Mouse (Mus musculus): Measurements from ENCODE around the gene Atad5. TPM values are rescaled to one million over a fixed set of nuclear protein-coding genes. Genes with fewer than 3 reads are reported as not detected.
A peak's percentile ranks its signal among the peaks of the same experiment; 100 is the strongest.

Gene Atad5
- total and polyA plus RNA-seq, 3 experiments = 17.1 to 66.9 (median 22.6) TPM

GRCm38 (mm10) chr11:80086844-80087243 is 2.4 kb upstream of the Atad5 start:
- Histone ChIP-seq H3K36me3 (ENCODE audit: control insufficient read depth in 1 of 2, insufficient read depth in 2 of 2, low read length in 2 of 2) (peaks cover 0 to 42% of the 10 kb centered on the region in 2 experiments; a peak in 3 of 4 replicates), H3K27ac (ENCODE audit: control insufficient read depth, low read depth, low read length) (no peak overlapping the region), H3K27me3 (ENCODE audit: control insufficient read depth in 1 of 2, insufficient read depth in 2 of 2, low read length in 2 of 2) (no peaks in the 10 kb centered on the region), H3K4me1 (ENCODE audit: control insufficient read depth in 1 of 2, insufficient read depth in 2 of 2, low read length in 2 of 2) (peaks cover 25% of the 10 kb centered on the region in 2 experiments), H3K4me3 (ENCODE audit: control insufficient read depth in 1 of 2, insufficient read depth in 1 of 2, low read depth in 2 of 2, low read length in 2 of 2) (no peak overlapping the region), H3K9ac (ENCODE audit: control insufficient read depth, low read depth, low read length, poor library complexity, severe bottlenecking) (no peak overlapping the region), H3K79me2 (ENCODE audit: control insufficient read depth, insufficient read depth, low read length, poor library complexity) (peaks cover 18% of the 10 kb centered on the region), H3K9me3 (replicated peaks; ENCODE audit: insufficient read depth, low read length) (no peaks in the 10 kb centered on the region)
- peak; percentile 98 for DNase-seq (ENCODE audit: low read depth, low spot score)
- TF ChIP-seq NRF1 (IDR thresholded peaks at IDR 0.05; ENCODE audit: insufficient read depth, low read depth, low read length, poor library complexity, severe bottlenecking) (0 out of 2 replicates have a peak, but pooled peaks have one; percentile 17), ELF1 (IDR thresholded peaks at IDR 0.05; ENCODE audit: low read depth, low read length) (no peak; the same call in 1 of the 2 replicates), MAFK (IDR thresholded peaks at IDR 0.05; ENCODE audit: borderline replicate concordance, low read depth, low read length) (no peak), JUND (IDR thresholded peaks at IDR 0.05; ENCODE audit: low read depth, low read length) (no peak), USF1 (IDR thresholded peaks at IDR 0.05; ENCODE audit: low read depth, low read length) (peak; percentile 75), GABPA (IDR thresholded peaks at IDR 0.05; ENCODE audit: low read depth, low read length) (no peak), POLR2A (IDR thresholded peaks at IDR 0.05; ENCODE audit: control insufficient read depth in 1 of 2, insufficient read depth in 1 of 2, low read depth in 1 of 2, low read length in 2 of 2, poor library complexity in 1 of 2) (no peak), HCFC1 (IDR thresholded peaks at IDR 0.05; ENCODE audit: low read depth, low read length) (peak; percentile 60; the same call in 1 of the 2 replicates), USF2 (IDR thresholded peaks at IDR 0.05; ENCODE audit: borderline replicate concordance in 1 of 2, insufficient read depth in 1 of 2, low read depth in 1 of 2, low read length in 2 of 2) (no peak), ETS1 (IDR thresholded peaks at IDR 0.05; ENCODE audit: low read depth, low read length) (0 out of 2 replicates have a peak, but pooled peaks have one; percentile 39), SMC3 (IDR thresholded peaks at IDR 0.05; ENCODE audit: low read depth, low read length) (peak; percentile 68), ZKSCAN1 (IDR thresholded peaks at IDR 0.05; ENCODE audit: low read depth, low read length) (no peak), CHD2 (IDR thresholded peaks at IDR 0.05; ENCODE audit: low read length) (no peak), MYC (IDR thresholded peaks at IDR 0.05; ENCODE audit: low read depth, low read length) (peak; percentile 91), TCF12 (IDR thresholded peaks at IDR 0.05; ENCODE audit: low read depth, low read length) (no peak; the same call in 1 of the 2 replicates), ZNF384 (IDR thresholded peaks at IDR 0.05; ENCODE audit: low read depth, low read length) (peak; percentile 55), MAX (IDR thresholded peaks at IDR 0.05; ENCODE audit: low read length) (peak; percentile 73; the same call in 1 of the 2 replicates), TBP (IDR thresholded peaks at IDR 0.05; ENCODE audit: low read depth, low read length) (peak; percentile 70), POLR2AphosphoS5 (IDR thresholded peaks at IDR 0.05; ENCODE audit: borderline replicate concordance, low read depth, low read length) (no peak), GATA1 (IDR thresholded peaks at IDR 0.05; ENCODE audit: low read depth, low read length) (no peak), MXI1 (IDR thresholded peaks at IDR 0.05; ENCODE audit: low read depth, low read length) (peak; percentile 91), POLR2AphosphoS2 (IDR thresholded peaks at IDR 0.05; ENCODE audit: low read length) (no peak), RAD21 (IDR thresholded peaks at IDR 0.05; ENCODE audit: low read depth, low read length) (peak; percentile 47), MEF2A (IDR thresholded peaks at IDR 0.05; ENCODE audit: extremely low read depth, insufficient replicate concordance, low read depth, low read length, poor library complexity, severe bottlenecking) (no peak), MYB (IDR thresholded peaks at IDR 0.05; ENCODE audit: low read depth, low read length) (no peak), SIN3A (IDR thresholded peaks at IDR 0.05; ENCODE audit: low read length) (peak; percentile 85), UBTF (IDR thresholded peaks at IDR 0.05; ENCODE audit: borderline replicate concordance, insufficient read depth, low read depth, low read length) (no peak), RCOR1 (IDR thresholded peaks at IDR 0.05; ENCODE audit: low read depth, low read length) (0 out of 2 replicates have a peak, but pooled peaks have one; percentile 12), NELFE (IDR thresholded peaks at IDR 0.05; ENCODE audit: low read depth, low read length) (no peak), EP300 (IDR thresholded peaks at IDR 0.05; ENCODE audit: low read depth in 1 of 2, low read length in 2 of 2) (no peak; a peak in 1 of 4 replicates), E2F4 (IDR thresholded peaks at IDR 0.05; ENCODE audit: borderline replicate concordance, low read depth, low read length) (no peak), MAZ (IDR thresholded peaks at IDR 0.05; ENCODE audit: low read depth, low read length) (peak; percentile 63; the same call in 1 of the 2 replicates), CHD1 (IDR thresholded peaks at IDR 0.05; ENCODE audit: low read depth, low read length) (no peak), BHLHE40 (IDR thresholded peaks at IDR 0.05; ENCODE audit: borderline replicate concordance, low read depth, low read length) (no peak), CTCF (IDR thresholded peaks at IDR 0.05 in 2 of 3, conservative IDR thresholded peaks at IDR 0.05 in 1 of 3; ENCODE audit: control insufficient read depth in 1 of 3, insufficient read depth in 1 of 3, low read depth in 2 of 3, low read length in 3 of 3, poor library complexity in 1 of 3, severe bottlenecking in 1 of 3) (peak; percentile 93 to 98 (median 96))
